Mouse (Mus musculus): ENCODE data around the gene Snap25.
A peak's percentile ranks its signal among the peaks of the same experiment; 100 is the strongest.

Gene Snap25

DNA sequence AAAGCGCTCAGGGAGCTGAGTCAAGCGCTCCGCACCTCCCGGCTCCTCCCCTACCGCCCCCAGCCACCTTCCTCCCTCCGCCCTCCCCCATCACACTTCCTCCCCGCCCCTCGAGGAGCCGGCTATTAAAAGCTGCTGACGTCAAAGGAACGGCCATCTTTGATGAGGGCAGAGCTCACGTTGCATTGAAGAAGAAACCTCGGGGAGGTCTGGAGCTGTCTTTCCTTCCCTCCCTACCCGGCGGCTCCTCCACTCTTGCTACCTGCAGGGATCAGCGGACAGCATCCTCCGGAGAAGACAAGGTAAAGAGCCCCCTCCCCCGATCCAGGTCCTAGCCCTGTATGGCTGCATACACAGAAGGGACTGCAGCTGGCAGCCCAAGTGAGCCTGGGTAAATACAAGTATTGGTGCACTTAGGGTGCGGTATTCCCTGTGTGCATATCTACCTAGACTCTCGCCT, at the start of gene Snap25:
TSS of gene Snap25 (plus strand) at position 155 of the 460 bp plus-strand sequence.
- DNase-seq (ENCODE audit: extremely low spot score, low read depth, low spot score), result peak; percentile 53

DNA sequence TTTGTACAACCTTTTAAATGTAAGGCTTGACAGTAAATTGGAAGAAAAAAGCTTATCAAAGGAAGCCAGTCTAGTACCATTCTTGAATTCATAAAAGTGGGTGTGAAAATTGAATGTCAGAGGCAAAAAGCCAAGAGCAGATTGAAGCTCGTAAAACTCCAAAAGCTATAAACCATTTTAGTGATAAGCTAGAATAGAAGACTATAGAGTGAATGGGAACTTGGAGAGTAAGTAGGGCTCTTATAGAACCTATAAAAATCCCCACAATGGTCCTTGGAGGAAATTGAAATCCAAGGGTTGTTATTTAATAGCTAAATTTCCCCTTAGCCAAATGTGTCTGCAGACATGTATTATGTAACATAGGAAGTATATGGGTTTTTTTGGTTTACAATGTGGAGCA, 46.3 kb upstream of the Snap25 start:
- no peak for DNase-seq (ENCODE audit: extremely low spot score, low read depth, low spot score)

DNA sequence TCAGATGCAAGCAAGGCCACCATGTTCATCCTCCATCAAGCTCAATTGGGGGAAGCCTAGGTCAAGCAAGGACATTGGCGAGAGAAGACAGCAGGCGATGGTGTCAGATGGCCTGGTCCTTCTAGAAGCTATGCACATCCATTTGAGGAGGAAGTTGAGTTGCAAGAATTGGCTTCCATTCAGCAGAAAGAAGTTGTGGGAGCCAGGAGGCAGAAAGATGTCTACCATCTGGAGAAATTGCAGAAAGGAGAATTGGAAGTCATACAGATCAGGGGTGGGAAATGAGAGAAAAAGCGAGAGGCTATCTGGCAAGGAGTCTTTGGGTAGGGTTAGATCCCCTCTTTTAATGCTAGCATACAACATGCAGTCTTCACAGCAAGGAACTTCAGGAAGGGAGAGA, 44.1 kb upstream of the Snap25 start:
- no peak for DNase-seq (ENCODE audit: extremely low spot score, low read depth, low spot score)

DNA sequence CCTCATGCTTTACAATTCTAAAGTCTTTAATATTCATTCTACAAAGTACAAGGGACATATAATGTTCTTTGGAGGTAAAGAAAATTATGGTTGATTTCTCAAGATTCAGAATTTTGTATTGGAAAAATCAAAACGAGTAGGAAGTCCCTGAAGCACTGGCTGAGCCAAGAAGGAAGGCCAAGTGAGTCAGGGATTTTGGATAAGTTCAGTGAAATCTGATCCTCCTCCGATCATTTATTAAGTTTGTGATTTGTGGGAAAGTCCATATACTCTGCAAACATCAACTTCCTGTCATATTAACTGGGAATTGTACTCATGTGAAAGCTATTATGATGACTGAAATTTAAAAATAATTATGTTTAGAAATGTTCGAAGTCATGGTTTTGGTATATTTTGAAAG, 43.6 kb upstream of the Snap25 start:
- no peak for DNase-seq (ENCODE audit: extremely low spot score, low read depth, low spot score)

DNA sequence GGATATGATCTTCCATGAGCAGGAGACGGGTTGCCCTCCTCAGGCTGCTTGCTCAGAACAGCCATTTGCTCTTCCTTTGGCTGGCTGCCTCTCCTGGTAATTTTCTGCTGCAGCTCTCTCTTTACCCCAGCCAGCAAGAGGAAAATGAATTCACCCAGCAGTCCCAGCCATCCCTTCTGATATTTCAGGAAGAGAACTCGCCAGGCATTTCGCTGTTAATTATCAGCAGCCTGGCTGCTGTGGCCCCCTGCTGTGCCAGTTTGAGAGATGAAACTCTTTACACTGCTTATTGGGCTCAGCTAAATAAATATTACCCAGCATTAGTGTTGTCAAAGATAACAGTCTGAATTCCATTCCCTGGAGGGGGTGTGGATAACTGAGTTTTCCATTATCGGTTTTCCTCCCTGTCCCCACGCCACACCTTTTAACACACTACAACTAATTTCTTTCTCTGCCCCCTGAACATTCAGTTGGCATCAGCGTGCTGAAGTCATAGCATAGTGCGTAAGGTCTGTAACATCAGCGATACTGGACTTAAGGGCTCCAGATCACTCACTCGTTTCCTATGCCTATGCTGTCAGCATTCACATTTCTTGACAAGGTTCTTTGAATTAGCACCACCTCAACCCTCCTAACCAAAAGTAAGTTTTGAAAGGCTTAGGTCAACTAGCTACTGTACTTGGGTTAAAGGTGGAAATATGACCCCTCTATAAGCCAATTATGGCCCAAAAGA, 42.5 kb upstream of the Snap25 start:
- no peak for DNase-seq (ENCODE audit: extremely low spot score, low read depth, low spot score)

DNA sequence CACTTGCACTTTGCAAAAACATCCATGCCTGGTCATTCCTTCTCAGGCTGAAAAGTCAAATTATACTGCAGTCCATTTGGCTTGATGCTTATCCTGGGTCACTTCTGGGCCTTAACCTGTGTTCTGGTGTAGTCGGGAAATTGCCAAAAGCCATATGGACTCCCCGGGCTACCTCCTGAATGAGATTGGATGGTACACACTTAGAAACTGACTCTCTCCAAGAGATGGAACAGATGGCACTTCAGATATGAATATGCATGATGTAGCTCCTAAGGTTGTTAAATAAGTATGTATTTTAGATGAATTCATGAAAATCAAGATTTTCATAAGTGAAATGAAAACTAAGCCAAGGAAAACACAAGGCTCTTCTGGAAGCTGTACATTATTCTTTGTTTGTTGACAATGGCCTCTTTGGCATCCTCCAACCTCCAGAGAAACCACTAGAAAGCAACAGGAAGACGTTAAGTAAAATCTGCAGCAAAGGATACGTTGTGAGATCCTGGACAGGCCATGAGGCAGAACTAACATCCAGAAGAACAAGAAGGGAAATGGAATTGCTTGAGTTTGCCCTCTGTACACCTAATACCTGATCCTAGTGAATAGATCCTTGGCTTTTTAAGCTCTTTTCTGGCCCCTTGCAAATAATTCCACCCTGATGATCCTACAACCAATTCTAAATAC, 39.0 kb upstream of the Snap25 start:
- DNase-seq (ENCODE audit: extremely low spot score, low read depth, low spot score), result no peak

DNA sequence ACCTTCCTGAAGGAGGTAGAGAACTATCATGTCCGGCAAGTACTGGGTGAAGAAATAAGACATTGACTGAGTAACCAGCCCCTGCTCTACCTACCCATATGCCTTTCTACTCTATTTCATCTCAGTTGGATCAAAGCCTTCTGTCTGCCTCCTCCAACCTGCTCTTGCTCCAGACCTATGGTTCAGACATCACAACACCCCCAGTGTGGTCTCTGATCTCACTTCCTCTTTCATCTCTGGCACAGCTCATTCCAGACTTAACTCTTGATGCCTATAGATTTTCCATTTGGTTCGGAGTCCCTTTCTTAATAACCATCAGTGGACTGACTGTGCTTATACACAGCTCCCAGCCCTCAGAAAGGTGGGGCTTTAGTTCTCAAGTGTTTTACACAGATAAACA, 37.1 kb upstream of the Snap25 start:
- DNase-seq (ENCODE audit: extremely low spot score, low read depth, low spot score), result no peak

DNA sequence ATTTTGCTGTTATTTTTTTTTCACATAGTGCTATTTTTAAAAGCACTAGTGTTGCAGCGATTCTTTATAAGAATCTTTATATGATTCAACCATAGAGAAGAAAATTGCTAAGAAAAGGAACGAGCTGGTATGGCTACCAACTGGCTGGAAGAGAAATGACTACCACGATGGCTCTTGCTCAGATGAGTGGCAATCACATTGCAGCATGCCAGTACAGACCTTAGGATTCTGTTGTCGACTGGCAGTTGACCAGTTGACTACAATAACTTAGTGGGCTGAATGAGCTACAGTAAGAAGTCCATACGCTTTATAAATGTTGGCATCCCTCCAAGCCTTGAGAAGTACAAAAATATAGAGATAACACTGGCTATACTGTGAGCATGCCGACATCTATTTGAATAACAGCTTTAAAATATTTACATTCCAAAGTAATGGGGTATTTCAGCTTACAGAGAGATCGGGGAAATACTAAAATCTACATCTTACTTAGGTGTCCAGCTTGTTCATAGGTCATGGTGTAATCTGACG, 36.3 kb upstream of the Snap25 start:
- no peak for DNase-seq (ENCODE audit: extremely low spot score, low read depth, low spot score)

DNA sequence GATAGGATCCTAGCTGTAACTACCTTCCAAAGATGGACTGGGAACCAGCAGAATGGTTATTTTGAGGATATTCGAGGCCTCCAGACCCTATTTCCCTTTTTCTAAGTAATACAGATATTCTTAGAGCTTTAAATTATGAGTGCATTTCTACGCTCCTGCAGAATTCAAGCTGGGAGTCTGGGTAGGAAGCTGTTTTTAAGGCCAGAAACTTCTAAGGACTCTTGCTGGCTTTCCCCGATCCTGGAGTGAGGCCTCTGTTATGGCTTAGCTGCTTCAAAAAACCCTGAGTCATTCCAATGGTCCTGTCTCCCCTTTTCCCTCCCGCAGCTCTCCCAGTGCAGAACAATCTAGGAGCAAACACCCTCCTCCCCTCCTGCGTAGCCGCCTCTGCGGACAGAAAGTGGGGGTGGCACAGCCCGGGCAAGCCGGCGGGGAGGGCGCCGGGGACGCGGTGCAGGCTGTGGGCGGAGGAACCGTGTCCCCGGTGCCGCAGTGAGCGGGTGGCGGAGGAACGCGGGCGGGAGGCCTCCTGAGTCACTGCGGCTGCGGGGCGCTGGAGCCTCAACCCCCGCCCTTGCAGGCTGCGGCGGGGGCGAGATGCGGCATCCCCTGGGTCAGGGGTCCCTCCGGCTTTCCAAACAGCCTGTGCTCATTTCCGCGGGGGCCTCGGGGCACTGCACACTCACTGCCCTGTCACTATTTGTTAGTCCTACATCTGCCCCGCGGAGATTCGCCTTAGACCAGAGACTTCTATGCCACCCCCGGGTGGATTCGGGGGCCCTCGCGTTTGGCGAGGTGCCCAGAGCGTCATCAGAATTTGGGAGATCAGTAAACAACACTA, 34.7 kb upstream of the Snap25 start:
- no peak for DNase-seq (ENCODE audit: extremely low spot score, low read depth, low spot score)

DNA sequence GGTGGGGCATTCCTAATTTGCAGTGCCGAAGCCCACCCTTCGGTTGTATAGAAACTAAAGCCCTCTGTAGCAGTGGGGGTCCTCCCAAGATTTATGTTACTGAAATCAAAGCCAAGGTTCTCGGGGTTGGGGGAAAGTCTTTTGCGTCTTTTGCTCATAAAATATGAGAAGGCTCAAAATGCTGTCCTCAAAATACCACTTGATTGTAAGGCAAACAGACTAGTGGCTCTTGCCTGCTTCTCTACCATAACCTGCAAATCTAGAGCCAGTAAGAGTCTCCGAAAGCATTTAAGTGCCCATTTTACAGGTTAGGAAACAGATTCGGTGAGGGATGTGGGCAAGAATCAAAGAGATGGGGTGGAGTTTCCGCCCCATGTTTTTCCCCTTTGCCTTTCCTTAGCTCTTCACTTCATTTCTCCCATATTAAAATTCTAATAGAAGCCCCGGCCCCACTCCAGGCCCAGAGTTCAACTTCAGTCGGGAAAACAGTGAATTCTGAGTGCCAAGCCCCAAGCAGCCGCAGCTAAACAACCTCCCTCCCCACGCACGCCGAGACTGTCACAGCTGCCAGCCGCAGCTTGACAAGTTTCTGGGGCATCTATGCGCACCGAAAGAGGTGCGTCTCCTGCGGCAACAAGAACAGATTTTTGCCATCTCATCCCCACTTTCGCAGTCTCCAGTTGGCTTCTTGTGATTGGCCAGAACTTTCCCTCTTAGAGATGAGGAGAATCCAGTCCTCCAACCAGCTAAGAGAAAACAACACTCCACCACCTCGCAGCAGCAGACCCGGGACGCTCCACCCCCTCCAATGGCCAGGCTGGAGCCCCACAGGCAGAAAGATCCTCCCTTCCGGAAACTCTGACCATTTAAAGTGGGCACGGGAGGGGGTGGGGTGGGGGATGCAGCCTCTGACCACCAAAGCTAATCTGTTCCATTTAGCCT, 33.7 kb upstream of the Snap25 start:
- peak; percentile 64 for DNase-seq (ENCODE audit: extremely low spot score, low read depth, low spot score)

DNA sequence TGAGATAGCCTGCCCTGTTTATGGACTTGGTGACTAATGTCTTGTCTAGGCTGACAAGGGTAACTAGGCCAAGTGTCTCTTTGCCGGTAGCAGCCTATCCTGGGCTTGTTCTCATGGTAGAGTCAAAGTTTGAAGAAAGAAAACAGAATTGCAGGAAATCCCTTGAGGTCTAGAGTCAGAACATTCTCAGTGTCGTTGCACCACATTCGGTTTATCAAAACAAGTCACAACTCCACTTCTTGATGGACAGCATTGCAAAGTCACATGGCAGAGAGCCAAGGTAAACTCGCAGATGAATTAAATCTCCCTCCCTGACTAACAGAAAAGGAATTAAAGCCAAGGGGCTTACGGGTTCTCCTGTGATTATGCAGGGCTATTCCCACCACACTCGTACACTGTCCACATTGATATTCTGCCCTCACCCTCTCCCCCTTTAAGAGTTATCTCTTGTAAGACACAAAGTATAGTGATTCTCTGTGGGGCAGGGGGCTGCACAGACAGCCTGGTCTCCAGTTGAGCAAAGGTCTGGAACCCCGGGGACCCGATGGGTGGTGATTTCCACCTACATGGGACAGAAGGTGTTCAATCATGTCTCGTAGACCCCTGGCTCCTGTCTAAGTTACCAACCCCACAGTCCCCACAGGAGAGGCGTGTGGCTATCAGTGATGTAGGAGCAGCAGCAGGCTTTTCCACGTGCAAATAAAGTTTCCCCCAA, 30.9 kb upstream of the Snap25 start:
- no peak for DNase-seq (ENCODE audit: extremely low spot score, low read depth, low spot score)

DNA sequence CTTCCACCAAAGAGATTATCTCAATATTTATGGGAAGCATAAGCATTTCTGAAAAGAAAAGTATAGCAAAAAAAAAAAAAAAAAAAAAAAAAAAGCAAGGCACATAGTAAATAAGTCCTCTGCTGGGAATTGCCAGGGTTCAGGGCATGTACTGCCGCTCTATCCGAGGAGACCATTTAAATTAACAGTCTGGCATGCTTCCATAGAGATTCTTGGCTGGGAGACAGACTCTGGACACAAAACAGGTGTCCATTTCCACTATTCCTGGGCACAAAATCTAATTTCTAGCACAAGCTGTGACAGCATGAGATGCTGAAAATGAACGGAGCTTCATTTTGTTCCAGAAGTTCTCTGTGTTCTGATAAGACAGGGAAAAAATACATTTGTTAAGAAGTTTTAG, 27.1 kb upstream of the Snap25 start:
- DNase-seq (ENCODE audit: extremely low spot score, low read depth, low spot score), result no peak

DNA sequence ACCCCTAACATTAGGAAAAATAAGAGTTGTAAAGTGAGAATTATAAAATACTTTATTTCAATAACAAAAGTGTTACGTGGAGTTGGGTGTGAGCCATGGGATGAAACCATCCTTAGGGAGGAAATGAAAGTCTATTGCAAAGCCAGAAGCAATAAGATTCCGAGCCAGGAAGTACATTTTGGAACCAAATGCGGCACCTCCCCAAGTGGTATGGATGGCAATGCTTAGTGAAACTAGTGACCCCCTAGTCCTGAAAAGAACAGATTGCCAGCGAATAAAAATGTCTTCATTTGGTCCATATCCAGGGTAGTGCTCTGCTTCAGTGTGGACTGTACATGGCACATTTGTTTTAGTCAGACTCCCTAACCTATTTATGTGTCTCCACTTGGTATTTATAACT, 25.9 kb upstream of the Snap25 start:
- no peak for DNase-seq (ENCODE audit: extremely low spot score, low read depth, low spot score)

DNA sequence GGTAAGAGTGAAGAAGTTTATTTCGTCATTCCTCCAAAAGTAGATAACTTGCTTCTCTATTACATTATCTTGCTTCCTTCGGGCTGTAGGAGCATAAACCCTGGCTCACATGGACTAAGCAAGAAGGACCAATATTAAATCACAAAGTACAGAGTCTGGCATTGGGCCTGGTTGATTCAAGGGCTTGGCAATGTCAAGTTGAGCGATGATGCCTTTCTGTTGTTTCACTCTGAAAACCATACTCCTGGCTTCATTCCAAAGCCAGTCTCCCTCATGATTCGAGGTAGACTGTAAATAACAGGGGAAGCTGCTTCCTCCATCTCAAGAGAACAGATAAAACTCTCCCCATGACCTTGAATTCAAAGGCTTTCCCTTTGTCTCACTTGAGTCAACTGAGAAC, 23.8 kb upstream of the Snap25 start:
- no peak for DNase-seq (ENCODE audit: extremely low spot score, low read depth, low spot score)

DNA sequence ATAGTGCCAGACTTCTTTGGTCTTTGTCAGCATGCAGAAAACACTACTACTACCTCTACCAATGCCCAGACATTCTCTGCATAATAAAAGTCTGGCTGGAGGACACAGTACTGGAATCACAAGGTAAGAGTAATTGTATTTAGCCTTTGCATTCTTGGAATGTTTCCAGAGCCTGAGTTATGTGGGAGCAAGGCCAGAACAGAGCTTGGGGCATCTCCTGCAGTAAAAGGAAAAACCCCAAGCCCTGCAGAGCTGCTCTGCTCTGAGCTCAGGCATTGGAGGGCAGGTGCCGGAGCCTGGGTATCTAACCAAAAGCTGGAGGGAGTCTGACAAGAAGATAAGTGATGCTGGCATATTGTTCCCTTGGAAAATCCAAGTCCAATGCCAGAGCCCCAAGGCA, 21.6 kb upstream of the Snap25 start:
- no peak for DNase-seq (ENCODE audit: extremely low spot score, low read depth, low spot score)

DNA sequence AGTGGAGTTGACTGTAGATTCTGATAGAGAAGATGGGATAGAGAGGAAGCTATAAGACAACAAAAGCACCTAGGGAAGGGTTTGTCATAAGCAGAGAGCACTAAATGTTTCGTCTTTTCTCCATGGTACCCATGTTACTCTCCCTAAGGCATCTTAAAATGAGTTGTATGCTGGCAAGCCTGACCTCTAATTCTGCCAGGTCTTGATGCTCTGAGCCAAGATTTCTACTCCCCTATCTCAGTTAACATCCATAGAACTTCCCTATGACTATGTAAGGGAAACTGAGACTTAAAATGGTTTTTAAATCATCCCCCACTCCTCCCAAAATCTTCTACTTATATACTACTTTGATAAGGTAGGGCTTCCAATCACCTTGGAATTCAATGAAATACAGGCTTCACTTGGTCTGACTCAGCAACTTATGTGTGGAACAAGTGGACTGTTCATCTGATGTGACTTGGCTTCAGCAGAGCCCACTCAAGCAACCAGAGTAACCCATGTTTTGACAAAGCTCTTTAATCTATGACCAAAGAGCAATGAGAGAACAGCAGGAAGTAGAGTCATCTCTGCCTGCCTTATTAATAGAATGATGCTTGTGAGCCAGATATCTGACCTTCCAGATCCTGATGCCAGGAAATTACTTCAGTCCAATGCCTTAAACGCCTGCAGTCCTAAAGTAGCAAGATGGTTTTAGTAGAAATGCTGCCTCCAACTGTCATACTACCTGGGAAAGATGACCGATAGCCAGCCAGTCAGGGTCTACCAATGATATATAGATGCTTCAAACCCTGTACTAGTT, 13.6 kb upstream of the Snap25 start:
- no peak for DNase-seq (ENCODE audit: extremely low spot score, low read depth, low spot score)

DNA sequence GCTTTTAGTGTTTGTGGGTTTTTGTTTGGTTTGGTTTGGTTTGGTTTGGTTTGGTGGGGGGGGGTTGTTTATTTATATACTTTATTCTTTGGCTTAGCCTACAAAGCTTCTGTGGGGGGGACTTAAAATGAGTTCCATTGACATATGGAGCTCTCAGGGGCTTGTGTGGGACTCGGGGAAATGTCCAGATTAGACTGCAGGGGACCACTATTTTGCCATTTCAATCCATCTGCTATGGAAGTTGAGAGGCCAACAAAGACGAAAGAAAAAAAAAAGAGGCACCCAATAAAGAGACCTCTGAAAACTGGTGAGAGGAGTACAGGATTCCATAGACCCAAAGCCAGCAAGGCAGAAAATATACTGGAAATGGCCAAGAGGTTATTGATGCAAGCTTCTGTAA, 9.9 kb upstream of the Snap25 start:
- no peak for DNase-seq (ENCODE audit: extremely low spot score, low read depth, low spot score)

DNA sequence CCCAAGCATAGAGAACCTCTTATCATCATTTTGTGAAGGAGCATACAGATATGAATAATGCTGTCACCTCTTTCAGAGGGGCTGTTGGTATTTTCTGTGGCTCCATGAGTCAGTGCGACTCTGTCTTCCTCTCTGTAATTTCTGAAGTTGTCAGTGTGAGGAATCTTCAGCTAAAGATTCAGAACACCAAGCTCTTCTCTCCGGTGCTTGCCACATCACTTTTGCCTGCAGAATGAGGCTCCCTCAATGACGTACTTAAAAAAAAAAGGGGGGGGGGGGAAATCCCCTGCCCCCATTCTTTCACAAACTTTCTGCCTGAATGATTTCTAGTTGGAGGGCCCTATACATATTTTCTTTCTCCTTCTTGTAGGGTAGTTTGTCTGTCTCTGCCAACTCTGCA, 2.1 kb upstream of the Snap25 start:
- no peak for DNase-seq (ENCODE audit: extremely low spot score, low read depth, low spot score)

Data from hindlimb bud, embryonic 11.5 days (tissue).